Mouse (Mus musculus) erythroid progenitor cell, adult 5-6 weeks (primary cell): ENCODE data around the gene Lmx1a. TPM values are rescaled to one million over a fixed set of nuclear protein-coding genes. Genes with fewer than 3 reads are reported as not detected.

ENCODE experiments used
- ATAC-seq: replicated peaks from 2 replicates; pipeline ENCODE4 v1.8.0; 2016; ENCODE audit warnings: moderate number of reproducible peaks, mild to moderate bottlenecking, moderate TSS enrichment, inconsistent platforms; ENCODE audit not compliant: poor library complexity, low FRiP score, severe bottlenecking
- total RNA-seq, 2 experiments: library from RNA; stranded (forward) in 1 of 2; stranded (reverse) in 1 of 2; fragments of 150-400 nt in 1 of 2; fragments of 186-747, 209-891 nt in 1 of 2; gene quantifications; 2 replicates each; pipeline versions ENCODE4 v1.2.3 to v1.2.4; 2015 to 2017; ENCODE audit warnings: low replicate concordance in 2 of 2

Gene Lmx1a
- total RNA-seq, 2 experiments from 2014 or later: not detected

GRCm38 (mm10) chr1:167770457-167770856 is 81.4 kb downstream of the Lmx1a start:
- ATAC-seq: no peak

- ATAC-seq: no peak
Observed at GRCm38 (mm10) chr1:167779766-167780488, 90.9 kb downstream of the Lmx1a start.

- ATAC-seq: no peak
Observed at GRCm38 (mm10) chr1:167781787-167782484, 92.9 kb downstream of the Lmx1a start.

GRCm38 (mm10) chr1:167784067-167784466 is 95.0 kb downstream of the Lmx1a start:
- no peak for ATAC-seq

GRCm38 (mm10) chr1:167788684-167789413 is 99.8 kb downstream of the Lmx1a start:
- no peak for ATAC-seq

- no peak for ATAC-seq
Observed at GRCm38 (mm10) chr1:167789448-167789847, 100.4 kb downstream of the Lmx1a start.

GRCm38 (mm10) chr1:167790688-167791087 is 101.7 kb downstream of the Lmx1a start:
- no peak for ATAC-seq

GRCm38 (mm10) chr1:167791221-167791620 is 102.2 kb downstream of the Lmx1a start:
- ATAC-seq: no peak

GRCm38 (mm10) chr1:167801923-167802322 is 112.9 kb downstream of the Lmx1a start:
- ATAC-seq: no peak

GRCm38 (mm10) chr1:167802510-167803271 is 113.7 kb downstream of the Lmx1a start:
- ATAC-seq: no peak

- no peak for ATAC-seq
Observed at GRCm38 (mm10) chr1:167803351-167803981, 114.4 kb downstream of the Lmx1a start.

- ATAC-seq: no peak
Observed at GRCm38 (mm10) chr1:167804836-167805235, 115.8 kb downstream of the Lmx1a start.

GRCm38 (mm10) chr1:167811141-167811540 is 122.1 kb downstream of the Lmx1a start:
- ATAC-seq: no peak

- no peak for ATAC-seq
Observed at GRCm38 (mm10) chr1:167815166-167815565, 126.1 kb downstream of the Lmx1a start.

- no peak for ATAC-seq
Observed at GRCm38 (mm10) chr1:167817028-167817427, 128.0 kb downstream of the Lmx1a start.

GRCm38 (mm10) chr1:167817616-167818015 is 128.6 kb downstream of the Lmx1a start:
- no peak for ATAC-seq

- ATAC-seq: no peak
Observed at GRCm38 (mm10) chr1:167820031-167820430, 131.0 kb downstream of the Lmx1a start.

- no peak for ATAC-seq
Observed at GRCm38 (mm10) chr1:167821125-167821524, 132.1 kb downstream of the Lmx1a start.

- no peak for ATAC-seq
Observed at GRCm38 (mm10) chr1:167830291-167830690, 141.3 kb downstream of the Lmx1a start.

- no peak for ATAC-seq
Observed at GRCm38 (mm10) chr1:167831601-167832000, 142.6 kb downstream of the Lmx1a start.
